Mouse (Mus musculus): ENCODE data around the gene Vmn1r188. TPM values are rescaled to one million over a fixed set of nuclear protein-coding genes. Genes with fewer than 3 reads are reported as not detected.
"Not testable (repeated sequence)": the region's sequence is repeated elsewhere in the genome, so short reads cannot be mapped to it uniquely, and the experiment has no call there.

Vmn1r188 gene
- 0.04 TPM in 1 of 2 replicates, not detected in the other for polyA plus RNA-seq (2015; fragmentation: Nextera tagmentation; extraction: Ambion mirVana)

- H3K27me3 ChIP-seq (ENCODE audit: control insufficient read depth, insufficient read depth, low read length); ATAC-seq (ENCODE audit: low FRiP score, low TSS enrichment); H3K36me3 ChIP-seq (ENCODE audit: control insufficient read depth, insufficient read depth, low read length); H3K9ac ChIP-seq (ENCODE audit: low read length); H3K27ac ChIP-seq (replicated peaks); H3K4me3 ChIP-seq (ENCODE audit: low read depth, low read length); H3K4me2 ChIP-seq (replicated peaks; ENCODE audit: low read depth); H3K4me1 ChIP-seq (replicated peaks; ENCODE audit: control insufficient read depth, insufficient read depth); H3K9me3 ChIP-seq (ENCODE audit: control insufficient read depth, low read length); DNase-seq (ENCODE audit: low spot score): not testable (repeated sequence)
- 85% methylated on average over 1 of the region's 1 CpGs for WGBS
Observed at GRCm38 (mm10) chr13:22084140-22084539, at the start of gene Vmn1r188. Gene Vmn1r188 (plus strand): TSS chr13:22084440.

GRCm38 (mm10) chr13:22034443-22035266 is 49.6 kb upstream of the Vmn1r188 start:
- DNase-seq (ENCODE audit: low spot score) = peak; percentile 36
- Histone ChIP-seq H3K4me1 (replicated peaks; ENCODE audit: control insufficient read depth, insufficient read depth) (no peaks in the 10 kb centered on the region), H3K9me3 (ENCODE audit: control insufficient read depth, low read length) (no peaks in the 10 kb centered on the region), H3K4me2 (replicated peaks; ENCODE audit: low read depth) (peak overlapping the region; percentile 58), H3K27me3 (ENCODE audit: control insufficient read depth, insufficient read depth, low read length) (no peaks in the 10 kb centered on the region), H3K4me3 (ENCODE audit: low read depth, low read length) (peak overlapping the region; percentile 29), H3K9ac (ENCODE audit: low read length) (peak overlapping the region; percentile 43; the same call in 1 of the 2 replicates), H3K36me3 (ENCODE audit: control insufficient read depth, insufficient read depth, low read length) (no peaks in the 10 kb centered on the region), H3K27ac (replicated peaks) (peak overlapping the region; percentile 25; the same call in 1 of the 2 replicates)
- 2% methylated on average over 9 of the region's 14 CpGs for WGBS
- peak; percentile 1; the same call in 1 of the 2 replicates for ATAC-seq (ENCODE audit: low FRiP score, low TSS enrichment)
- TF ChIP-seq CTCF (IDR thresholded peaks at IDR 0.05; ENCODE audit: low read depth) = no peak
- no peak for TF ChIP-seq EP300 (optimal IDR thresholded peaks at IDR 0.05)

GRCm38 (mm10) chr13:22035267-22036148 is 48.7 kb upstream of the Vmn1r188 start, which contains the start of the genes Hist1h2ah and Hist1h2bk:
Gene Hist1h2ah (minus strand): TSS chr13:22035568.
Gene Hist1h2bk (plus strand): TSS chr13:22035870.
- DNase-seq (ENCODE audit: low spot score) (peak; percentile 81), ATAC-seq (ENCODE audit: low FRiP score, low TSS enrichment) (peak; percentile 97)
- Histone ChIP-seq H3K4me2 (replicated peaks; ENCODE audit: low read depth) (peak within 1 kb of the TSS; percentile 58), H3K27ac (replicated peaks) (peak within 1 kb of the TSS; percentile 71), H3K4me3 (ENCODE audit: low read depth, low read length) (peak within 1 kb of the TSS; percentile 43), H3K9ac (ENCODE audit: low read length) (peak within 1 kb of the TSS; percentile 43; the same call in 1 of the 2 replicates)
- H3K9me3 ChIP-seq (ENCODE audit: control insufficient read depth, low read length); H3K27me3 ChIP-seq (ENCODE audit: control insufficient read depth, insufficient read depth, low read length); H3K36me3 ChIP-seq (ENCODE audit: control insufficient read depth, insufficient read depth, low read length); H3K4me1 ChIP-seq (replicated peaks; ENCODE audit: control insufficient read depth, insufficient read depth): not testable (repeated sequence)
- under 1% methylated on average over 22 of the region's 69 CpGs for WGBS
- 0 out of 2 replicates have a peak, but pooled peaks have one; percentile 4 for TF ChIP-seq CTCF (IDR thresholded peaks at IDR 0.05; ENCODE audit: low read depth)

- ATAC-seq (ENCODE audit: low FRiP score, low TSS enrichment) (no peak), DNase-seq (ENCODE audit: low spot score) (no peak)
- Histone ChIP-seq H3K27me3 (ENCODE audit: control insufficient read depth, insufficient read depth, low read length) (no peaks in the 10 kb centered on the region), H3K9ac (ENCODE audit: low read length) (no peak overlapping the region; the same call in 1 of the 2 replicates), H3K36me3 (ENCODE audit: control insufficient read depth, insufficient read depth, low read length) (no peaks in the 10 kb centered on the region), H3K27ac (replicated peaks) (peak overlapping the region; percentile 71), H3K4me3 (ENCODE audit: low read depth, low read length) (peak overlapping the region; percentile 43), H3K9me3 (ENCODE audit: control insufficient read depth, low read length) (no peaks in the 10 kb centered on the region), H3K4me1 (replicated peaks; ENCODE audit: control insufficient read depth, insufficient read depth) (0 out of 2 replicates have a peak, but pooled peaks cover 2% of the 10 kb centered on the region), H3K4me2 (replicated peaks; ENCODE audit: low read depth) (peak overlapping the region; percentile 58)
- TF ChIP-seq CTCF (IDR thresholded peaks at IDR 0.05; ENCODE audit: low read depth) (no peak), EP300 (optimal IDR thresholded peaks at IDR 0.05) (no peak)
- 2% methylated on average over 17 of the region's 23 CpGs for WGBS
Observed at GRCm38 (mm10) chr13:22036149-22036956, 47.9 kb upstream of the Vmn1r188 start.

- no peak overlapping the region for H3K27ac ChIP-seq (replicated peaks)
- no peak overlapping the region for H3K4me3 ChIP-seq (ENCODE audit: low read depth, low read length)
- H3K9ac ChIP-seq (ENCODE audit: low read length) = no peak overlapping the region
- TF ChIP-seq EP300 (optimal IDR thresholded peaks at IDR 0.05) (no peak), CTCF (IDR thresholded peaks at IDR 0.05; ENCODE audit: low read depth) (no peak)
- 0 out of 2 replicates have a peak overlapping the region, but pooled peaks have one; percentile 58 for H3K4me2 ChIP-seq (replicated peaks; ENCODE audit: low read depth)
- no peak for ATAC-seq (ENCODE audit: low FRiP score, low TSS enrichment)
- H3K36me3 ChIP-seq (ENCODE audit: control insufficient read depth, insufficient read depth, low read length) = no peaks in the 10 kb centered on the region
- no peaks in the 10 kb centered on the region for H3K9me3 ChIP-seq (ENCODE audit: control insufficient read depth, low read length)
- 46% methylated on average over 3 of the region's 3 CpGs for WGBS
- 0 out of 2 replicates have a peak, but pooled peaks cover 2% of the 10 kb centered on the region for H3K4me1 ChIP-seq (replicated peaks; ENCODE audit: control insufficient read depth, insufficient read depth)
- DNase-seq (ENCODE audit: low spot score) = no peak
- no peaks in the 10 kb centered on the region for H3K27me3 ChIP-seq (ENCODE audit: control insufficient read depth, insufficient read depth, low read length)
Observed at GRCm38 (mm10) chr13:22036986-22037385, 47.3 kb upstream of the Vmn1r188 start.
